Mouse (Mus musculus) spleen, adult 2 months (tissue): ENCODE results near the gene Gm17545. TPM values are rescaled to one million over a fixed set of nuclear protein-coding genes. Genes with fewer than 3 reads are reported as not detected.

Experiments
- DNase-seq, 2 experiments: peaks; one replicate each; pipeline versions ENCODE4 v3.0.0 to v3.0.0-alpha.2; 2012 to 2021; ENCODE audit warnings: low spot score in 2 of 2, low read depth in 1 of 2
- H3K27ac ChIP-seq: fragments of 200-500 bp; 2 replicates; pipeline ENCODE4 v1.5.1; 2012; ENCODE audit warnings: low read length, inconsistent platforms; ENCODE audit not compliant: insufficient read depth
- H3K27me3 ChIP-seq: fragments of 200-500 bp; 2 replicates; pipeline ENCODE4 v1.6.1; 2012; ENCODE audit warnings: mild to moderate bottlenecking, moderate library complexity, low read length, inconsistent platforms; ENCODE audit not compliant: control insufficient read depth, insufficient read depth
- H3K36me3 ChIP-seq: fragments of 200-500 bp; 2 replicates; pipeline ENCODE4 v1.6.1; 2012; ENCODE audit warnings: mild to moderate bottlenecking, low read length, inconsistent platforms; ENCODE audit not compliant: control insufficient read depth, insufficient read depth
- H3K4me1 ChIP-seq: fragments of 200-500 bp; 2 replicates; pipeline ENCODE4 v1.6.1; 2011; ENCODE audit warnings: inconsistent platforms; ENCODE audit not compliant: control insufficient read depth, insufficient read depth, insufficient read length
- H3K4me3 ChIP-seq: fragments of 200-500 bp; 2 replicates; pipeline ENCODE4 v1.5.1; 2011; ENCODE audit warnings: mild to moderate bottlenecking, inconsistent platforms; ENCODE audit not compliant: insufficient read depth, insufficient read length; ENCODE audit errors: extremely low read depth
- CTCF ChIP-seq: fragments of 200-500 bp; IDR thresholded peaks from 2 replicates; pipeline ENCODE4 v1.5.1; 2011; ENCODE audit warnings: mild to moderate bottlenecking, inconsistent platforms; ENCODE audit not compliant: insufficient read depth, insufficient read length, insufficient replicate concordance; ENCODE audit errors: extremely low read depth
- POLR2A ChIP-seq: fragments of 200-500 bp; IDR thresholded peaks from 2 replicates; pipeline ENCODE4 v1.6.1; 2011; ENCODE audit warnings: low read depth, low read length, inconsistent platforms
- WGBS: fragments of 180-500 bp; shearing (Covaris S2); methylation state at CpG from one replicate; pipeline ENCODE4 v1.1.7; 2018; 5-methylcytosine and 5-hydroxymethylcytosine counted together
- polyA plus RNA-seq: library from polyadenylated mRNA; depleted of rRNA; stranded (reverse); fragments of >200 nt; gene quantifications from 2 replicates; pipeline ENCODE4 v1.2.3, GENCODE M21; 2012

Gene Gm17545
- polyA plus RNA-seq, 1 experiment = not detected

- no peaks in the 10 kb centered on the region for H3K27me3 ChIP-seq
- TF ChIP-seq POLR2A (no peak), CTCF (no peak)
- no peak overlapping the region for H3K4me3 ChIP-seq
- no peaks in the 10 kb centered on the region for H3K36me3 ChIP-seq
- H3K4me1 ChIP-seq = no peaks in the 10 kb centered on the region
- H3K27ac ChIP-seq = no peak overlapping the region
- DNase-seq = no peak
- 77% methylated on average over 1 of the region's 1 CpGs for WGBS
Observed at GRCm38 (mm10) chr9:22438826-22439225, 15.3 kb upstream of the Gm17545 start.

DNA sequence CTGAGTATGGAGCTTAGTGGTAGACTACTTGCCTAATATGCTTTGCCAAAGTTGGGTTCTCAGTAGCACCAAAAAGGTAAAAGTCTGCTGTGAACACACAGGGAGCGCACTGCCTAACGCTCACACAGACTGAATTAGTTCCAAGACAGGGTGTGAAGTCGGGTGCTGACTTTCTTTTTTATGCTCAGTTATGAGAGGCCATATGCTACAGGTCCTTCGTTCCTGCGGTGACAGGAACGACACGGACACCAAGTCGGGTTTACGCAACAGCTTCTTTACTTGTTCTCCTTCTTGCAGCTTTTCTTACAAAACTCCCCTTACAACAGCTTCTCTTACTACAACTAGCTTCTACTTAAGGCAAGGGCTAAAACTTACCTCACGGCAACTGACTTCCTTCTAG lies 10.9 kb upstream of the Gm17545 start:
- no peak overlapping the region for H3K4me3 ChIP-seq
- no peak for DNase-seq
- TF ChIP-seq CTCF = no peak
- no peak for TF ChIP-seq POLR2A
- no peaks in the 10 kb centered on the region for H3K4me1 ChIP-seq
- H3K27ac ChIP-seq = no peak overlapping the region
- H3K36me3 ChIP-seq = peaks cover 10% of the 10 kb centered on the region
- no peaks in the 10 kb centered on the region for H3K27me3 ChIP-seq
- WGBS = 88% methylated on average over 10 of the region's 10 CpGs

DNA sequence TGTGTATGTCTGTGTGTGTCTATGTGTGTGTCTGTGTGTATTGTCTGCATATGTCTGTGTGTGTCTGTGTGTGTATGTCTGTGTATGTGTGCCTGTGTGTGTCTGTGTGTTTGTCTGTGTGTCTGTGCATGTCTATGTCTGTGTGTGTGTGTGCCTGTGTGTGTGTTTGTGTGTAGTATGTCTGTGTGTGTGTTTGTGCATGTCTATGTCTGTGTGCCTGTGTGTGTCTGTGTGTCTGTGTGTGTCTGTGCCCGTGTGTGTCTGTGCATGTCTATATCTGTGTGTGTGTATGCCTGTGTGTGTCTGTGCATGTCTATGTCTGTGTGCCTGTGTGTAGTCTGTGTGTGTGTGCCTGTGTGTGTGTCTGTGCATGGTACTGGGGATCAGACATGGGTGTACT lies 9.0 kb upstream of the Gm17545 start:
- 79% methylated on average over 1 of the region's 1 CpGs for WGBS
- no peaks in the 10 kb centered on the region for H3K27me3 ChIP-seq
- peaks cover 19% of the 10 kb centered on the region for H3K36me3 ChIP-seq
- no peak for DNase-seq
- H3K4me1 ChIP-seq = no peaks in the 10 kb centered on the region
- no peak overlapping the region for H3K4me3 ChIP-seq
- TF ChIP-seq CTCF (no peak), POLR2A (no peak)
- no peak overlapping the region for H3K27ac ChIP-seq

DNA sequence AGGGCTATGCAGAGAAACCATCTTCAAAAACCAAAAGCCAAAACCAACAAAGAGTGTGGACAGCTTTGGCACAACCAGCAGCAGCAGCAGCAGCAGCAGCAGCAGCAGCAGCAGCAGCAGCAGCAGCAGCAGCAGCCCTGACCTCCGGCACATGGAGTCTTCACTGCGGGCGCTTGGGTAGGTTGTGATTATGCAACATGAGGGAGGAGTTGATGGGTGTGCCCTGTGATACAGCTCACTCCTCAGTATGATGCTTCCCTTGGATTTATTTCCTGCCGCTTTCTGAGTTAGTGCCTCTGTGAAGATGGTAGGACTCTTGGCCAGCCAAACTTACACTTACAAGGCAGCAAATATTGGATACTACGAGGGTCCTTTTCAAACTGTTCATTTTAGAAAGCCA lies 6.9 kb upstream of the Gm17545 start:
- DNase-seq = no peak
- H3K27ac ChIP-seq = no peak overlapping the region
- H3K27me3 ChIP-seq = no peaks in the 10 kb centered on the region
- H3K4me3 ChIP-seq = no peak overlapping the region
- H3K36me3 ChIP-seq = peaks cover 29% of the 10 kb centered on the region
- WGBS = 77% methylated on average over 5 of the region's 5 CpGs
- H3K4me1 ChIP-seq = no peaks in the 10 kb centered on the region
- TF ChIP-seq POLR2A (no peak), CTCF (no peak)

GRCm38 (mm10) chr9:22448420-22448819 lies 5.7 kb upstream of the Gm17545 start:
- DNase-seq = no peak

GRCm38 (mm10) chr9:22449209-22449608 lies 4.9 kb upstream of the Gm17545 start:
- no peak overlapping the region for H3K27ac ChIP-seq
- H3K4me1 ChIP-seq = no peaks in the 10 kb centered on the region
- WGBS = 92% methylated on average over 6 of the region's 6 CpGs
- TF ChIP-seq POLR2A (no peak), CTCF (no peak)
- peaks cover 42% of the 10 kb centered on the region for H3K36me3 ChIP-seq
- no peak for DNase-seq
- H3K27me3 ChIP-seq = no peaks in the 10 kb centered on the region
- no peak overlapping the region for H3K4me3 ChIP-seq

More at GRCm38 (mm10) chr9:22448420-22448819, 5.7 kb upstream of the Gm17545 start:
- Histone ChIP-seq H3K27me3 (no peaks in the 10 kb centered on the region), H3K4me3 (no peak overlapping the region), H3K4me1 (no peaks in the 10 kb centered on the region), H3K36me3 (peaks cover 39% of the 10 kb centered on the region), H3K27ac (no peak overlapping the region)
- TF ChIP-seq CTCF = no peak
- 90% methylated on average over 13 of the region's 13 CpGs for WGBS

- 95% methylated on average over 10 of the region's 10 CpGs for WGBS
- Histone ChIP-seq H3K36me3 (peaks cover 48% of the 10 kb centered on the region), H3K4me3 (no peak overlapping the region), H3K4me1 (peaks cover 5% of the 10 kb centered on the region; the same call in 1 of the 2 replicates), H3K27me3 (no peaks in the 10 kb centered on the region), H3K27ac (no peak overlapping the region)
- TF ChIP-seq POLR2A = no peak
- no peak for DNase-seq
Observed at GRCm38 (mm10) chr9:22452697-22453096, 1.4 kb upstream of the Gm17545 start.
